Mouse (Mus musculus) midbrain, embryonic 14.5 days (tissue): Measurements from ENCODE around the gene Elavl1. TPM values are rescaled to one million over a fixed set of nuclear protein-coding genes. Genes with fewer than 3 reads are reported as not detected.
"Not testable (repeated sequence)": the region's sequence is repeated elsewhere in the genome, so short reads cannot be mapped to it uniquely, and the experiment has no call there.

ENCODE experiments used
- ATAC-seq: fragments of 200-750 bp; cut with Nextera tagmentation; 2 replicates; pipeline ENCODE4 v1.8.0; 2017; ENCODE audit warnings: moderate number of reproducible peaks, moderate library complexity; ENCODE audit not compliant: low FRiP score, low TSS enrichment
- DNase-seq: peaks from one replicate; pipeline ENCODE4 v3.0.0-alpha.2; 2015
- H3K27ac ChIP-seq: fragments of 300-500 bp; sonication (generic); replicated peaks from 2 replicates; pipeline ENCODE4 v1.5.1; 2014; ENCODE audit warnings: mild to moderate bottlenecking, low read depth, low read length, moderate library complexity
- H3K27me3 ChIP-seq: fragments of 300-500 bp; sonication (generic); 2 replicates; pipeline ENCODE4 v1.6.1; 2014; ENCODE audit warnings: low read length, control low read depth, mixed read lengths; ENCODE audit not compliant: control insufficient read depth, insufficient read depth
- H3K36me3 ChIP-seq: fragments of 300-500 bp; sonication (generic); 2 replicates; pipeline ENCODE4 v1.6.1; 2014; ENCODE audit warnings: low read length, control low read depth; ENCODE audit not compliant: control insufficient read depth, insufficient read depth
- H3K4me1 ChIP-seq: fragments of 300-500 bp; sonication (generic); 2 replicates; pipeline ENCODE4 v1.6.1; 2014; ENCODE audit warnings: mild to moderate bottlenecking, antibody characterized with exemption, low read length, control low read depth; ENCODE audit not compliant: control insufficient read depth, insufficient read depth
- H3K4me2 ChIP-seq: fragments of 300-500 bp; sonication (generic); 2 replicates; pipeline ENCODE4 v1.6.1; 2014; ENCODE audit warnings: mild to moderate bottlenecking, low read length, moderate library complexity
- H3K4me3 ChIP-seq: fragments of 300-500 bp; sonication (generic); replicated peaks from 2 replicates; pipeline ENCODE4 v1.5.1; 2014; ENCODE audit warnings: low read depth, low read length
- H3K9ac ChIP-seq: fragments of 300-500 bp; sonication (generic); replicated peaks from 2 replicates; pipeline ENCODE4 v1.6.1; 2014; ENCODE audit warnings: mild to moderate bottlenecking, low read length, moderate library complexity
- H3K9me3 ChIP-seq: fragments of 300-500 bp; sonication (generic); 2 replicates; pipeline ENCODE4 v1.6.1; 2016; ENCODE audit warnings: low read length, control low read depth, mixed read lengths; ENCODE audit not compliant: control insufficient read depth
- WGBS: fragments of 180-500 bp; shearing (Covaris S2); extraction: QIAGEN DNeasy Blood & Tissue Kit; methylation state at CpG from one replicate; pipeline ENCODE4 v1.1.7; 2014; 5-methylcytosine and 5-hydroxymethylcytosine counted together
- polyA plus RNA-seq: library from polyadenylated mRNA; unstranded; fragments of >200 nt; fragmentation: Nextera tagmentation; extraction: Ambion mirVana; gene quantifications from 2 replicates; pipeline ENCODE4 v1.2.1, GENCODE M21; 2014

Gene Elavl1
- polyA plus RNA-seq, 1 experiment from 2014 or later = 157 TPM

DNA sequence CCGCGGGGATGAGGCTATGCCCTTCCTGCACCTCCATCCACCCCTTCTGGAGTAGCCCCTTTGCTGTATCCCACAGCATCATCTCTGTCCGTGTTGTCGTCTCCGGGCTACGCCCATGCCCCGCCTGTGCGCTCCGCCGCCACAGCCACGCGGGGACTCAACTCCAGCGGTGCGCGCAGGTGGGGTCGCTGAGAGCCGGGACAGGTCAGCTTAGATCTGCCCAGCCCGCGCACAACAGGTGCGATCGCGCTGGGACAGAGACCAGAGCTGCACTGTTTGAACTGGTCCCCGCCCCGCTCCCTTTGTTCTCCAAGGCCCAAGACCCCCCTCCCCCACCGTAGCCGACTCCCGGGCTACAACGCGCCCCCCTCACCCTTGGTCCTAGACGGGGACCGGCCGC, 66.5 kb downstream of the Elavl1 start:
- Histone ChIP-seq H3K4me1 (peaks cover 26% of the 10 kb centered on the region), H3K27ac (peak overlapping the region; percentile 96), H3K9me3 (no peaks in the 10 kb centered on the region), H3K9ac (peak overlapping the region; percentile 98), H3K36me3 (peaks cover 76% of the 10 kb centered on the region), H3K4me2 (peak overlapping the region; percentile 81), H3K27me3 (no peaks in the 10 kb centered on the region), H3K4me3 (peak overlapping the region; percentile 88)
- DNase-seq = no peak
- peak; percentile 83 for ATAC-seq
- under 1% methylated on average over 32 of the region's 32 CpGs for WGBS

DNA sequence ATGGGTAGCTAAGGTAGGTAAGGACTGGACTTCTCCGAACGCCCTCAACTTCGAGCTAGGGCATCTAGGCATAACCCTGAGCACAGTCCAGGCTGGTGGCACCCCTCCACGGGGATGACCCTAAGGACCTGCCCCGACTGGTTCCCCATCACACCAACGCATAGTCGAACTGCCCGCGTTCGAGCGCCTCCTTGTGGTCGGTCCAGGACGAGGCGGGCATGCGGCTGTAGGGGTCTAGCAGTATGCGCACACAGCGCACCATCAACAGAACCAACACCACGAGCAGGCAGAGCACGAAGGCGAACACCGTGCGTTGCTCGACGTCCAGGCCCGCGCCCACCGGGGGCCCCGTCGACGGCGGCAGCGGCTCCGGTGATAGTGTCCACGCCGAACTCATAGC, 67.0 kb downstream of the Elavl1 start:
- Histone ChIP-seq H3K9ac (peak overlapping the region; percentile 98), H3K27ac (peak overlapping the region; percentile 96), H3K27me3 (no peaks in the 10 kb centered on the region), H3K4me3 (peak overlapping the region; percentile 88), H3K36me3 (peaks cover 72% of the 10 kb centered on the region), H3K4me2 (peak overlapping the region; percentile 81), H3K9me3 (no peaks in the 10 kb centered on the region), H3K4me1 (peaks cover 28% of the 10 kb centered on the region)
- peak; percentile 91 for DNase-seq
- WGBS = 1% methylated on average over 35 of the region's 35 CpGs
- ATAC-seq = peak; percentile 75

GRCm38 (mm10) chr8:4257350-4257749, 67.9 kb downstream of the Elavl1 start:
- peaks cover 63% of the 10 kb centered on the region for H3K36me3 ChIP-seq
- H3K9ac ChIP-seq = peak overlapping the region; percentile 98
- WGBS = 57% methylated on average over 4 of the region's 4 CpGs
- DNase-seq (no peak), ATAC-seq (no peak)
- H3K9me3 ChIP-seq = no peaks in the 10 kb centered on the region
- no peaks in the 10 kb centered on the region for H3K27me3 ChIP-seq
- peaks cover 31% of the 10 kb centered on the region for H3K4me1 ChIP-seq
- peak overlapping the region; percentile 96 for H3K27ac ChIP-seq
- H3K4me2 ChIP-seq = peak overlapping the region; percentile 81
- peak overlapping the region; percentile 88 for H3K4me3 ChIP-seq

- WGBS = 56% methylated on average over 4 of the region's 4 CpGs
- H3K9me3 ChIP-seq = no peaks in the 10 kb centered on the region
- peaks cover 59% of the 10 kb centered on the region for H3K36me3 ChIP-seq
- H3K4me2 ChIP-seq = peak overlapping the region; percentile 81
- no peak for DNase-seq
- H3K27me3 ChIP-seq = no peaks in the 10 kb centered on the region
- H3K4me3 ChIP-seq = peak overlapping the region; percentile 88
- H3K4me1 ChIP-seq = peaks cover 32% of the 10 kb centered on the region
- H3K27ac ChIP-seq = peak overlapping the region; percentile 96; the same call in 1 of the 2 replicates
- ATAC-seq = no peak
- peak overlapping the region; percentile 98 for H3K9ac ChIP-seq
Observed at GRCm38 (mm10) chr8:4256911-4257310, 68.3 kb downstream of the Elavl1 start.

- H3K4me2 ChIP-seq, DNase-seq, H3K27me3 ChIP-seq, H3K9ac ChIP-seq, ATAC-seq, H3K9me3 ChIP-seq, H3K4me3 ChIP-seq, H3K27ac ChIP-seq: not testable (repeated sequence)
- Histone ChIP-seq H3K4me1 (peaks cover 32% of the 10 kb centered on the region), H3K36me3 (peaks cover 45% of the 10 kb centered on the region)
- 91% methylated on average over 7 of the region's 7 CpGs for WGBS
Observed at GRCm38 (mm10) chr8:4255471-4255870, 69.7 kb downstream of the Elavl1 start.

- Histone ChIP-seq H3K9ac (0 out of 2 replicates have a peak overlapping the region, but pooled peaks have one; percentile 86), H3K4me1 (peaks cover 32% of the 10 kb centered on the region), H3K27ac (no peak overlapping the region), H3K9me3 (no peaks in the 10 kb centered on the region), H3K4me3 (peak overlapping the region; percentile 92), H3K4me2 (peak overlapping the region; percentile 75), H3K36me3 (peaks cover 46% of the 10 kb centered on the region), H3K27me3 (no peaks in the 10 kb centered on the region)
- 62% methylated on average over 6 of the region's 6 CpGs for WGBS
- DNase-seq (peak; percentile 79), ATAC-seq (no peak)
Observed at GRCm38 (mm10) chr8:4254001-4254400, 71.2 kb downstream of the Elavl1 start.

DNA sequence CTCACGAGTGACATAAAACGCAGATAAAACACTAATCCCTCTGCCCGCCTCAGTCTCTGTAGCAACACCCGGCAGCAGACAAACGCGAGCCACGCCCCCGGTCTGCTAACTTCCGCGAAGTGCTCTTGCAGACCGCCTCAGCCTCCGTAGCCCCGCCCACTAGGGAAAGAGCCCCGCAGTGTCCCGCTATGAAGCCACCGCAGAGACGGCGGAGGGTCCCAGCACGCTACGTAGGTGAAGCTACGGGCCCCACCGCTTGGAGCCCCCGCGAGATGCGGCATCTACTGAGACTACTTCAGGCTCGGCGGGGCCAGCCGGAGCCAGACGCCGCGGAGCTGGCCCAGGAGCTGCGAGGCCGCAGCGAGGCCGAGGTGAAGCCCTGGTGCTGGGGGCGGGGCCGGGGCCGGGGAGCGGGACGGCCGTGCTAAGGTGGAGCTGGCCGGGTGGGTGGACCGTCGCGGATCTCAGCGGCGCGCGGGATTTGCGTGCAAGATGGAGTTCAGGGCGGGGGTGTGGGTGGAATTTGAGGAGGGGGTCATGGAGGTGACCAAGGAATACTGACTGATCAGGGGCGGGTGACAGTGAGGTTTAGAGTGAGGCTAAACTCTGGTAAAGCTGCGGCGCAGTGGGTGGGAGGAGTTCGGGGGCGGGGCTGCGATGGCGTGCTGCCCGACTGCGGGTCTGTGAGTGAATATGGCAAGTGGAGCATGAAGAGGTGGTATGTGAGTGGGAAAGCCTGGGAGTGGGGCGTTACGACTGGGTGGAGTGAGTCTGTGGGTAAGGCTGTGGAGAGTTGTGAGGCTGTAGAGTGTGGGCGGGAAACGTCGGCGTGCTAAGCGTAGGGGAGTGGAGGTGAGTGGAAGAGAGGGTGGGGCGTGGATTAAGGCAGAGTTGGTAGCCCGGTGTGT, 72.0 kb downstream of the Elavl1 start, which contains the start of gene Snapc2:
Gene Snapc2, plus strand, starts transcription at position 147 of the 908 bp plus-strand sequence.
- Histone ChIP-seq H3K4me3 (peak within 1 kb of the TSS; percentile 92), H3K27ac (peak within 1 kb of the TSS; percentile 89), H3K9me3 (no peaks in the 10 kb centered on the region), H3K9ac (peak within 1 kb of the TSS; percentile 86), H3K4me2 (peak within 1 kb of the TSS; percentile 75), H3K27me3 (no peaks in the 10 kb centered on the region), H3K36me3 (peaks cover 51% of the 10 kb centered on the region), H3K4me1 (peaks cover 32% of the 10 kb centered on the region)
- DNase-seq = peak; percentile 98
- under 1% methylated on average over 69 of the region's 69 CpGs for WGBS
- peak; percentile 90 for ATAC-seq

DNA sequence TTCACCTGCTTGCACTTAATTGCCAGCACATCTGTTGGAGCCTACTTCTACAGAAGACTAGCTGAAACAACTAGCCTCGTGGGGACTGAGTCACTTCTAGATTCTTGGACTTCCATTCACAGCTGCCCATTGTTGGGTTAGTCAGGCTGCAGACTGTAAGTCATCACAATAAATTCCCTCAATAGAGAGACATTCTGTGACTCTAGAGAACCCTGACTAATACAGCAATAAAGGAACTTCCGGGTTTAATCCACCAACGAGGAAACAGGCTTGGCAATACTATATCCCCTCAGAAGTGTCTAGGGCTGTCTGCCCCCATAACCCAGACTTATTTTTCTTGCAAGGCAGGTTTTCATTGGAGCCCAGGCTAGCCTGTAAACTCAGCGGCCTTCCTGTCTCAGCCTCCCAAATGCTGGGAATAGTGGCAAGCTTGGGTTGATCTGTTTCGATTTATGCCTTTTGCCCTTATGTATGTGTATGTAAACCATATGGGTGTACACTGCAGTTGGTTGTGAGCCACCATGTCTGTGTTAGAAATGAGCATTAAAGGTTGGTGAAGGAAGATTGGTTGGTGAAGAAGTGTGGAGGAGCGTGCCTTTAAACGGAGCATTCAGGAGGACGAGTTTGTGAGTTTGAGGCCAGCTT, 73.0 kb downstream of the Elavl1 start:
- Histone ChIP-seq H3K27ac (peak overlapping the region; percentile 89), H3K4me3 (peak overlapping the region; percentile 92), H3K9me3 (no peaks in the 10 kb centered on the region), H3K27me3 (no peaks in the 10 kb centered on the region), H3K4me1 (peaks cover 24% of the 10 kb centered on the region), H3K9ac (peak overlapping the region; percentile 86; the same call in 1 of the 2 replicates), H3K36me3 (peaks cover 50% of the 10 kb centered on the region), H3K4me2 (peak overlapping the region; percentile 75)
- ATAC-seq (no peak), DNase-seq (no peak)
- 43% methylated on average over 8 of the region's 8 CpGs for WGBS
